Mouse (Mus musculus) hindbrain, embryonic 16.5 days (tissue): ENCODE measurements at regions not wholly inside any gene's neighbourhood (a gene's known extent, or its start where the extent isn't known, plus 50 kb on each side); places are given as distances from the start of the nearest gene placed in this dataset.

Experiments
- ATAC-seq: fragments of 200-750 bp; cut with Nextera tagmentation; 2 replicates; pipeline ENCODE4 v1.8.0; 2017; ENCODE audit warnings: moderate TSS enrichment, moderate library complexity
- H3K27ac ChIP-seq: fragments of 300-500 bp; sonication (generic); 2 replicates; pipeline ENCODE4 v1.5.1; 2014; ENCODE audit warnings: low read depth, mild to moderate bottlenecking, control low read depth, low read length, moderate library complexity
- H3K27me3 ChIP-seq: fragments of 300-500 bp; sonication (generic); replicated peaks from 2 replicates; pipeline ENCODE4 v1.6.1; 2014; ENCODE audit warnings: low read length; ENCODE audit not compliant: control insufficient read depth, insufficient read depth
- H3K36me3 ChIP-seq: fragments of 300-500 bp; sonication (generic); 2 replicates; pipeline ENCODE4 v1.6.1; 2014; ENCODE audit warnings: mild to moderate bottlenecking, low read length, moderate library complexity, mixed read lengths; ENCODE audit not compliant: control insufficient read depth, insufficient read depth
- H3K4me1 ChIP-seq: fragments of 300-500 bp; sonication (generic); 2 replicates; pipeline ENCODE4 v1.6.1; 2014; ENCODE audit warnings: low read depth, low read length; ENCODE audit not compliant: control insufficient read depth, insufficient read depth
- H3K4me2 ChIP-seq: fragments of 300-500 bp; sonication (generic); 2 replicates; pipeline ENCODE4 v1.6.1; 2014; ENCODE audit warnings: mild to moderate bottlenecking, low read length, control low read depth, moderate library complexity
- H3K4me3 ChIP-seq: fragments of 300-500 bp; sonication (generic); 2 replicates; pipeline ENCODE4 v1.5.1; 2014; ENCODE audit warnings: mild to moderate bottlenecking, low read length, control low read depth, moderate library complexity
- H3K9ac ChIP-seq: fragments of 300-500 bp; sonication (generic); 2 replicates; pipeline ENCODE4 v1.6.1; 2014; ENCODE audit warnings: low read depth, mild to moderate bottlenecking, control low read depth, low read length, moderate library complexity
- H3K9me3 ChIP-seq: fragments of 300-500 bp; sonication (generic); 2 replicates; pipeline ENCODE4 v1.6.1; 2014; ENCODE audit warnings: mild to moderate bottlenecking, low read length, moderate library complexity; ENCODE audit not compliant: control insufficient read depth
- WGBS: fragments of 180-500 bp; shearing (Covaris S2); extraction: QIAGEN DNeasy Blood & Tissue Kit; methylation state at CpG from one replicate; pipeline ENCODE4 v1.1.7; 2014; 5-methylcytosine and 5-hydroxymethylcytosine counted together

GRCm38 (mm10) chr3:17824201-17824600 lies 124.0 kb upstream of the Cypt12 start:
- Histone ChIP-seq H3K27me3 (no peaks in the 10 kb centered on the region), H3K9ac (no peak overlapping the region), H3K4me1 (no peaks in the 10 kb centered on the region), H3K9me3 (no peaks in the 10 kb centered on the region), H3K4me3 (no peak overlapping the region), H3K27ac (no peak overlapping the region), H3K36me3 (no peaks in the 10 kb centered on the region), H3K4me2 (no peak overlapping the region)
- 55% methylated on average over 3 of the region's 3 CpGs for WGBS
- peak; percentile 50; the same call in 1 of the 2 replicates for ATAC-seq

GRCm38 (mm10) chr3:17824662-17825061 lies 123.5 kb upstream of the Cypt12 start:
- Histone ChIP-seq H3K36me3 (no peaks in the 10 kb centered on the region), H3K4me3 (no peak overlapping the region), H3K9ac (no peak overlapping the region), H3K4me1 (no peaks in the 10 kb centered on the region), H3K27ac (no peak overlapping the region), H3K4me2 (no peak overlapping the region), H3K27me3 (no peaks in the 10 kb centered on the region), H3K9me3 (no peaks in the 10 kb centered on the region)
- 46% methylated on average over 4 of the region's 4 CpGs for WGBS
- no peak for ATAC-seq

- H3K36me3 ChIP-seq = no peaks in the 10 kb centered on the region
- 77% methylated on average over 3 of the region's 3 CpGs for WGBS
- no peak overlapping the region for H3K4me3 ChIP-seq
- H3K27ac ChIP-seq = no peak overlapping the region
- H3K4me1 ChIP-seq = no peaks in the 10 kb centered on the region
- H3K9ac ChIP-seq = no peak overlapping the region
- H3K4me2 ChIP-seq = no peak overlapping the region
- no peak for ATAC-seq
- H3K27me3 ChIP-seq = no peaks in the 10 kb centered on the region
- no peaks in the 10 kb centered on the region for H3K9me3 ChIP-seq
These were observed 122.8 kb upstream of the Cypt12 start for GRCm38 (mm10) chr3:17825254-17825890.

GRCm38 (mm10) chr3:17834706-17835105 lies 113.5 kb upstream of the Cypt12 start:
- no peaks in the 10 kb centered on the region for H3K36me3 ChIP-seq
- ATAC-seq = no peak

GRCm38 (mm10) chr3:17847609-17848008 lies 100.6 kb upstream of the Cypt12 start:
- Histone ChIP-seq H3K36me3 (no peaks in the 10 kb centered on the region), H3K4me1 (no peaks in the 10 kb centered on the region), H3K9me3 (no peaks in the 10 kb centered on the region), H3K4me3 (no peak overlapping the region), H3K4me2 (no peak overlapping the region), H3K9ac (no peak overlapping the region), H3K27ac (no peak overlapping the region), H3K27me3 (no peaks in the 10 kb centered on the region)
- no peak for ATAC-seq
- WGBS = 84% methylated on average over 7 of the region's 7 CpGs

More at GRCm38 (mm10) chr3:17834706-17835105, 113.5 kb upstream of the Cypt12 start:
- H3K27ac ChIP-seq = no peak overlapping the region
- no peak overlapping the region for H3K9ac ChIP-seq
- H3K9me3 ChIP-seq = no peaks in the 10 kb centered on the region
- no peaks in the 10 kb centered on the region for H3K4me1 ChIP-seq
- 47% methylated on average over 1 of the region's 1 CpGs for WGBS
- no peak overlapping the region for H3K4me2 ChIP-seq
- H3K27me3 ChIP-seq = no peaks in the 10 kb centered on the region
- H3K4me3 ChIP-seq = no peak overlapping the region

GRCm38 (mm10) chr3:17848181-17848580 lies 100.0 kb upstream of the Cypt12 start:
- H3K9me3 ChIP-seq = no peaks in the 10 kb centered on the region
- no peak overlapping the region for H3K4me3 ChIP-seq
- no peak overlapping the region for H3K9ac ChIP-seq
- H3K36me3 ChIP-seq = no peaks in the 10 kb centered on the region
- no peak overlapping the region for H3K27ac ChIP-seq
- H3K4me1 ChIP-seq = no peaks in the 10 kb centered on the region
- no peaks in the 10 kb centered on the region for H3K27me3 ChIP-seq
- no peak overlapping the region for H3K4me2 ChIP-seq
- ATAC-seq = no peak

GRCm38 (mm10) chr3:17862367-17862766 lies 85.8 kb upstream of the Cypt12 start:
- no peaks in the 10 kb centered on the region for H3K9me3 ChIP-seq
- no peak overlapping the region for H3K4me2 ChIP-seq
- no peaks in the 10 kb centered on the region for H3K4me1 ChIP-seq
- no peak overlapping the region for H3K27ac ChIP-seq
- WGBS = 80% methylated on average over 3 of the region's 3 CpGs
- H3K9ac ChIP-seq = no peak overlapping the region
- H3K36me3 ChIP-seq = no peaks in the 10 kb centered on the region
- H3K4me3 ChIP-seq = no peak overlapping the region
- no peak for ATAC-seq
- H3K27me3 ChIP-seq = no peaks in the 10 kb centered on the region

- WGBS = 65% methylated on average over 4 of the region's 4 CpGs
- Histone ChIP-seq H3K4me2 (no peak overlapping the region), H3K9me3 (no peaks in the 10 kb centered on the region), H3K4me3 (no peak overlapping the region), H3K27me3 (no peaks in the 10 kb centered on the region), H3K9ac (no peak overlapping the region), H3K4me1 (no peaks in the 10 kb centered on the region), H3K36me3 (no peaks in the 10 kb centered on the region), H3K27ac (no peak overlapping the region)
- ATAC-seq = peak; percentile 63; the same call in 1 of the 2 replicates
These were observed 83.1 kb upstream of the Cypt12 start for GRCm38 (mm10) chr3:17865112-17865511.

- peak; percentile 93 for ATAC-seq
- Histone ChIP-seq H3K4me1 (no peaks in the 10 kb centered on the region), H3K36me3 (no peaks in the 10 kb centered on the region), H3K4me3 (no peak overlapping the region), H3K9ac (no peak overlapping the region), H3K4me2 (no peak overlapping the region), H3K9me3 (no peaks in the 10 kb centered on the region), H3K27me3 (no peaks in the 10 kb centered on the region), H3K27ac (no peak overlapping the region)
- 50% methylated on average over 4 of the region's 4 CpGs for WGBS
These were observed 77.2 kb upstream of the Cypt12 start for GRCm38 (mm10) chr3:17870895-17871482.
